Mouse (Mus musculus) neural tube, embryonic 14.5 days (tissue): ENCODE measurements around the gene Slc6a9. TPM values are rescaled to one million over a fixed set of nuclear protein-coding genes. Genes with fewer than 3 reads are reported as not detected.

Source experiments
- ATAC-seq: fragments of 200-750 bp; cut with Nextera tagmentation; 2 replicates; pipeline ENCODE4 v1.8.0; 2017; ENCODE audit warnings: low read depth, mild to moderate bottlenecking, moderate TSS enrichment, moderate library complexity
- H3K27ac ChIP-seq: fragments of 300-500 bp; sonication (generic); 2 replicates; pipeline ENCODE4 v1.5.1; 2014; ENCODE audit warnings: low read depth, mild to moderate bottlenecking, control low read depth, low read length, moderate library complexity, mixed read lengths
- H3K27me3 ChIP-seq: fragments of 300-500 bp; sonication (generic); 2 replicates; pipeline ENCODE4 v1.6.1; 2014; ENCODE audit warnings: low read length; ENCODE audit not compliant: control insufficient read depth, insufficient read depth
- H3K36me3 ChIP-seq: fragments of 300-500 bp; sonication (generic); 2 replicates; pipeline ENCODE4 v1.6.1; 2014; ENCODE audit warnings: low read length, mixed read lengths; ENCODE audit not compliant: control insufficient read depth, insufficient read depth
- H3K4me1 ChIP-seq: fragments of 300-500 bp; sonication (generic); 2 replicates; pipeline ENCODE4 v1.6.1; 2014; ENCODE audit warnings: low read length; ENCODE audit not compliant: control insufficient read depth, insufficient read depth
- H3K4me2 ChIP-seq: fragments of 300-500 bp; sonication (generic); 2 replicates; pipeline ENCODE4 v1.6.1; 2014; ENCODE audit warnings: mild to moderate bottlenecking, low read depth, low read length, control low read depth
- H3K4me3 ChIP-seq: fragments of 300-500 bp; sonication (generic); 2 replicates; pipeline ENCODE4 v1.5.1; 2014; ENCODE audit warnings: low read depth, low read length, control low read depth, mixed read lengths
- H3K9ac ChIP-seq: fragments of 300-500 bp; sonication (generic); replicated peaks from 2 replicates; pipeline ENCODE4 v1.6.1; 2014; ENCODE audit warnings: low read depth, mild to moderate bottlenecking, control low read depth, low read length, mixed read lengths
- H3K9me3 ChIP-seq: fragments of 300-500 bp; sonication (generic); 2 replicates; pipeline ENCODE4 v1.6.1; 2016; ENCODE audit warnings: low read length; ENCODE audit not compliant: control insufficient read depth
- WGBS: fragments of 180-500 bp; shearing (Covaris S2); extraction: QIAGEN DNeasy Blood & Tissue Kit; methylation state at CpG from one replicate; pipeline ENCODE4 v1.1.7; 2014; 5-methylcytosine and 5-hydroxymethylcytosine counted together
- polyA plus RNA-seq: library from polyadenylated mRNA; unstranded; fragments of >200 nt; fragmentation: Nextera tagmentation; extraction: Ambion mirVana; gene quantifications from 2 replicates; pipeline ENCODE4 v1.2.1, GENCODE M21; 2014

Slc6a9 gene
- polyA plus RNA-seq, 1 experiment from 2014 or later, result 42.9 TPM

DNA sequence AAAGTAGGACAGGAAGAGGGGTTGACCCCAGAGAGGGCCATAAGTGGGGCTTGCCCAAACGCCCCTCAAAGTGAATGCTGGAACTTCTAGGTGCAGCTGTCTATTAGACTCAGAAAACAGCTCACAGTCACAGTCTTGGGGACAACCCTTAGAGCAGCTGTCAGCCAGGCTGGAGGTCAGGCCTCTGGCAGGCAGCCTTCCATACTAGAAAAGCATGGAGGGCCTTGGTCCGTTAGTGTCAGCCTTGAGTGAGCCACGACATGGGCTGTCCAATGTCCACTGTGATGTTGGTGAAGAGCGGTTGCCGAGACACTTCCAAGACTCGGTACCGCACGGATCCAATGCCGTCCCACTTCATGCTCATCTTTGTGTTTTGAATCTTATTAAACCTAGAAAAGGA lies 39.3 kb downstream of the Slc6a9 start:
- no peaks in the 10 kb centered on the region for H3K27me3 ChIP-seq
- H3K4me1 ChIP-seq, result no peaks in the 10 kb centered on the region
- H3K4me3 ChIP-seq, result no peak overlapping the region
- ATAC-seq, result no peak
- no peak overlapping the region for H3K9ac ChIP-seq
- peaks cover 32% of the 10 kb centered on the region; the same call in 1 of the 2 replicates for H3K36me3 ChIP-seq
- 91% methylated on average over 9 of the region's 9 CpGs for WGBS
- no peaks in the 10 kb centered on the region for H3K9me3 ChIP-seq
- no peak overlapping the region for H3K4me2 ChIP-seq
- no peak overlapping the region for H3K27ac ChIP-seq

DNA sequence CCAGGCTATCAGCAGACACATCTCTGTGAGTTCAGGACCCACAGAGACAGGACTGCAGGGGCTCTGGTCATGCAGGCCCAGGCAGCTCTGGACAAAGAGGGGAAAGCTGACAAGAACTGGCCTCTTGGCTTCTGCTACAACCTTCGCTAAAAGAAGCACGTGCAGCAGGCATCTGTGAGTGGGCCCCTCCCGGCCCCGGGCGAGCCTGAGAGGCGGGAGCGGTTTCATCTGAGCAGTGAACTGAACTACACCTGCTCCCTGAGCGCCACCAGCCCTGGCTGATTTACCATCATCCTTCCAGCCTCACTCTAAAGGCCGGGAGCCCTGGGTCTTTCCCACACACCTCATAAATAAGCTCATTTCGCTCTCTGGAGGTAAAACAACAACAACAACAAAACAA lies 44.0 kb downstream of the Slc6a9 start:
- H3K36me3 ChIP-seq, result peaks cover 31% of the 10 kb centered on the region; the same call in 1 of the 2 replicates

DNA sequence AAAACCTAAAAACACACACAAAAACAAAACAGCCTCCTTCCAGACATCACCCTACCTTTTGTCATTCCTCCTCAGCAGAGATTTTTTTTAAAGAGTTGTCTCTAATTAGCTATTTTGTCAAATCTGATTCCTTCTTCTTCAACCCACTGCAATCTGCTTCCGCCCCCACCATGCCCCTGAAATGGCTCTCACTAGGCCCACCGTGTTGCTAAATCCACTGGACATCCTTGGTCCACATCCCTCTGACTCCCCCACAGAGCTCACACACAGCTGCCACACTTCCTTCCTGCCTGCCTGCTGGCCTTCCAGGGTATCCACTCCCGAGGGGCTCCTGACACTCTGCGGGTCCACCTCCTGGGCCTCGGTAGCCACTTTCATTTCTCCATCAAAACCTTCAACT lies 44.4 kb downstream of the Slc6a9 start:
- WGBS, result 79% methylated on average over 5 of the region's 5 CpGs
- Histone ChIP-seq H3K4me3 (no peak overlapping the region), H3K27ac (no peak overlapping the region), H3K9me3 (no peaks in the 10 kb centered on the region), H3K36me3 (peaks cover 28% of the 10 kb centered on the region; the same call in 1 of the 2 replicates), H3K4me2 (no peak overlapping the region), H3K4me1 (peaks cover 12% of the 10 kb centered on the region; the same call in 1 of the 2 replicates), H3K27me3 (no peaks in the 10 kb centered on the region), H3K9ac (0 out of 2 replicates have a peak overlapping the region, but pooled peaks have one; percentile 18)
- no peak for ATAC-seq

More for the DNA sequence above, 44.0 kb downstream of the Slc6a9 start:
- Histone ChIP-seq H3K4me2 (no peak overlapping the region), H3K27me3 (no peaks in the 10 kb centered on the region), H3K9me3 (no peaks in the 10 kb centered on the region), H3K4me1 (peaks cover 9% of the 10 kb centered on the region; the same call in 1 of the 2 replicates), H3K27ac (no peak overlapping the region), H3K9ac (0 out of 2 replicates have a peak overlapping the region, but pooled peaks have one; percentile 18), H3K4me3 (no peak overlapping the region)
- ATAC-seq, result no peak
- 53% methylated on average over 10 of the region's 10 CpGs for WGBS

DNA sequence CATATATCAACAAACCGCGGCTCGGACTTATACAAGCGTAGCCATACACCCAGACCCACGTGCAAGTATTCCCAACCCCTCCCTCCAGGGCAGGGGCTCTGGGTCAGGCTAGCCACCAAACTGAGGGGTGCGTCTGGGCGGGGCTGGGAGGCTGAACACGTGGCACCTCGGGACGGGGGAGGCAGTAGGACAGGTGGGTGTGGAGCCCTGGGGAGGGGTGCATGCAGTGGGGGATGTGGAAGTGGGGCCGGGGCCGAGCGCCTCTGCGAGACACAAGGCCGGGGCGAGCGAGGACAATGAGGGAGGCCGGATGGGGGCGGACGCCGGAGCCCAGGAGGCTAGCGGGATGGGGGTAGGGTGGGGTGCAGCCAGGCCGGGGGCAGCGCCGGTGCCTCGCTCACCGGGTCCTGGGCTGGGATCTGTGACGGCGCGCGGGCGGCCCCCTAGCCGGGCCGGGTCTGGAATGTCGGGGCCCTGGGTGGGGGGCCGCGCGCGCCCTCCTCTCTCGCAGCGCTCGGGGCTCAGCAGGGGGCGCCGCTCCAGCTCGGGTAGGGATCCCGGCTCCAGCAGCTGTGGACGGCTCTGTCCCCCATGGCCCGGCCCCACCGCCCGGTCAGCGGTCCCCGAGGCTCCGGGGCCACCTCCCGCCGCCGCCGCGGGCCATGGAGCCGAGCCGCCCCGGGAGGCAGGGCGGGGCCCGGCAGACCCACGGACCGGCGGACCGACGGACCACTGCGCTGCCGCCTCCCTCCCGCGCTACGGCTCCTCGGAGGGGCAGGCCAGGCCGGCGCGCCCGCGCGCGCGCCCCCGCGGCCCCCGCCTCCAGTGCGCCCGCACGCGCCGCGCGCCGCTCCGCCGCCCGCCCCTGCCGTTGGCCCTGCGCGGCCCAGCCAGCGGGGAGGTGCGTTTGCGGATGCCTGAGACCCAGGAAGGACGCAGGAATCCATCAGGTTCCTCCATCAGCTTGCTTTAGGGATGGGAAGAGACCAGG lies 48.7 kb downstream of the Slc6a9 start, which contains the start of gene B4galt2:
Gene B4galt2 (minus strand): TSS at position 787 of the 991 bp plus-strand sequence.
- H3K9ac ChIP-seq, result peak within 1 kb of the TSS; percentile 93
- peak within 1 kb of the TSS; percentile 78 for H3K4me3 ChIP-seq
- H3K27me3 ChIP-seq, result no peaks in the 10 kb centered on the region
- H3K4me1 ChIP-seq, result peaks cover 30% of the 10 kb centered on the region
- peaks cover 18% of the 10 kb centered on the region for H3K36me3 ChIP-seq
- H3K27ac ChIP-seq, result peak within 1 kb of the TSS; percentile 74
- H3K9me3 ChIP-seq, result no peaks in the 10 kb centered on the region
- peak; percentile 54 for ATAC-seq
- peak within 1 kb of the TSS; percentile 82 for H3K4me2 ChIP-seq
- 0% methylated on average over 55 of the region's 103 CpGs for WGBS

DNA sequence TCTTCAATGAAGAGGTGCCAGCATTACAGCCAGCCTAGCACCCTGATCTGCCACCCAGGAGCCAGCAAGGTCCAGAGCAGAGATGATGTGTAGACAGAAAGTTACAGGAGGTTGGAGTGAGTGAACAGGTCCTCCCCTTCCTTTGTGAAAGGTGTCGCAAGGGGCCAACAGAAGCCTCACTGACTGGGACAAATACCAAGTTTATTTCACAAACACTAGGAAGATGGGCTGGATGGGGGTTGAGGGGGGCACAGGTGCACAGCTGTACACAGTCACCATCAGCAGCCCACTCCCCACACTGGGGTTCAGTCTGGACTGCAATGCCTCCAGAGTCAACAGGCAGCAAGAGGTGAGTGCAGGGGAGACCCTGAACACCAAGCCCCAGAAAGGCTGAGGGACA lies 49.8 kb downstream of the Slc6a9 start:
- no peak for ATAC-seq
- no peaks in the 10 kb centered on the region for H3K27me3 ChIP-seq
- H3K27ac ChIP-seq, result no peak overlapping the region
- H3K9me3 ChIP-seq, result no peaks in the 10 kb centered on the region
- H3K36me3 ChIP-seq, result peaks cover 18% of the 10 kb centered on the region
- peak overlapping the region; percentile 82 for H3K4me2 ChIP-seq
- WGBS, result 94% methylated on average over 1 of the region's 1 CpGs
- peak overlapping the region; percentile 78; the same call in 1 of the 2 replicates for H3K4me3 ChIP-seq
- H3K9ac ChIP-seq, result peak overlapping the region; percentile 93; the same call in 1 of the 2 replicates
- H3K4me1 ChIP-seq, result peaks cover 30% of the 10 kb centered on the region

DNA sequence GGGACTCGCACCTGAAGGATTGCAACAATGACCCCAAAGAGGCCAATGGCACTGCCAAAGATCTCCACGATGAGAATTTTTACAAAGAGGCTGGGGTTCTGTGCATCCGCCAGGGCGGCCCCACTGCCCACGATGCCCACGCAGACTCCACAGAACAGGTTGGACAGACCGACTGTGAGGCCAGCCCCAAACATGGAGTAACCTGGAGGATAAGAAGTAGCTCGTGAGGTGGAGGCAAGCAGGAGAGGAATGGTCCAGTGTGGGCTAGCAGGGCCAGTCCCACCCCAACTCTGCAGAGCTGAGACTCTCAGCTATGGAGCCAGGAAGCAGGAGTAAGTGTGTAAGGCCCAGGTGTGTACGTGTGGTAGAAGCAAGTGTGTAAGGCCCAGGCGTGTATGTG lies 50.8 kb downstream of the Slc6a9 start:
- WGBS, result 98% methylated on average over 10 of the region's 10 CpGs
- Histone ChIP-seq H3K4me3 (no peak overlapping the region), H3K4me1 (peaks cover 30% of the 10 kb centered on the region), H3K27ac (no peak overlapping the region), H3K9ac (no peak overlapping the region), H3K4me2 (no peak overlapping the region), H3K36me3 (peaks cover 21% of the 10 kb centered on the region), H3K9me3 (no peaks in the 10 kb centered on the region), H3K27me3 (no peaks in the 10 kb centered on the region)
- no peak for ATAC-seq

DNA sequence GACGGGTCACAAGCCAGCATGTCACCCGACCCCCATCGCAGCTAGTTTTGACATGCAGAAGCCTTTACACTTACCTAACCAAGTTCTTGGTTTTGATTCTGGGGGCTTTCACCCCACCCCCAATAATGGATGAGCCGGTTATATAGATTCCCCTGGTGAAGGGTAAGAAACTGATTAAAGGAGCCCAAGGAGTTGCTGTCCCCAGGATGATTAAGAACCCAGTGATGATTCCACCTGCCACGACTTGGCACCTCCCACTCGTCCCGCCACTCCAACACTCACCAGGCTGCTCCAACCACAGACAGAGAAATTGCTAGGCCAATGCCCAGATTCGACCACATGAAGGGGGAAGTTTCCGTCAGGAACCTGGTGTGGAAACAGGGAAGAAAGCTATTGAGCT lies 51.7 kb downstream of the Slc6a9 start:
- H3K36me3 ChIP-seq, result peaks cover 21% of the 10 kb centered on the region
- no peak overlapping the region; the same call in 1 of the 2 replicates for H3K9ac ChIP-seq
- 83% methylated on average over 9 of the region's 9 CpGs for WGBS
- no peaks in the 10 kb centered on the region for H3K9me3 ChIP-seq
- H3K27ac ChIP-seq, result no peak overlapping the region
- H3K4me2 ChIP-seq, result peak overlapping the region; percentile 90
- H3K4me3 ChIP-seq, result peak overlapping the region; percentile 95
- no peaks in the 10 kb centered on the region for H3K27me3 ChIP-seq
- no peak for ATAC-seq
- peaks cover 25% of the 10 kb centered on the region for H3K4me1 ChIP-seq

DNA sequence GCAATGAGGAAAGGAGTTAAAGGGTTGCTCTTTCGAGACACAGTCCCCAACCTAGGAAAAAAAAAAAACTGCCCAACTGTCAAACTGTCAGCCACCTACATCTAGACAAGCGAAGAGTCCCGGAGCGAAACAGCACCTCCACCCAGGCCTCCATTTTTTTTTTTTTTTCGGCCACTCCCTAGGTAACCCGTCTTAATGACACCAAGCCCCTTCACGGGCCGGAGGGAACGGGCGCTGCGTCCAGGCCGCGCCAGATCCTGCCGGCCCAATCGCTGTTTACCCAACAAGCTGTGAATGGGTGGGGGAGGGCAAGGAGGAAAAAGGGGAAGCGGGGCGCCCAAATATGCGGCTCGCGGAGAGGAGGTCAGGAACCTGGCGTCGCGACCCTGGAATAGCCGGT lies 52.3 kb downstream of the Slc6a9 start:
- peaks cover 21% of the 10 kb centered on the region for H3K36me3 ChIP-seq
- peak; percentile 1; the same call in 1 of the 2 replicates for ATAC-seq
- H3K4me3 ChIP-seq, result peak overlapping the region; percentile 95
- peak overlapping the region; percentile 87 for H3K9ac ChIP-seq
- 3% methylated on average over 24 of the region's 24 CpGs for WGBS
- H3K4me2 ChIP-seq, result peak overlapping the region; percentile 90
- 0 out of 2 replicates have a peak overlapping the region, but pooled peaks have one; percentile 44 for H3K27ac ChIP-seq
- peaks cover 29% of the 10 kb centered on the region for H3K4me1 ChIP-seq
- H3K9me3 ChIP-seq, result no peaks in the 10 kb centered on the region
- no peaks in the 10 kb centered on the region for H3K27me3 ChIP-seq

DNA sequence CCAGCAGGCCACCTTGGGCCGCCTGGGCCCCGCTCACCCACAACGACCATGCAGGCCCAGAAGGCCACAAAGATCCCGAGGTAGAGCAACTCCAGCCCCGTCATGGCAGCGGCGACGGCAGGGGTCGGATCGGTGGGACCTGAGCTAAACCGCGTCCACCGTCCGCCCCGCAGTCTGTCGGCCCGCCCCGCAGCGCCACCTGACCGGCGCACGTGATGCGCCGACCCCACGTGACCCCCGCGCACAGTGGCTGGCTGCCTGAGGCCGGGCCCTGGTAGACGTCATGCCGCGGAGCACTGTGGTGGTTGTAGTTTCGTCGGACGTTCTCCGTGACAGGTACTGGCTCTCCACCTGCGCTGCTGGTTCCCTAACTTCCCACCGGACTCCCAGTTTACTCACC lies 52.8 kb downstream of the Slc6a9 start, which contains the start of gene Atp6v0b:
Gene Atp6v0b (minus strand): TSS at position 201 of the 400 bp plus-strand sequence.
- H3K27ac ChIP-seq, result 0 out of 2 replicates have a peak within 1 kb of the TSS, but pooled peaks have one; percentile 44
- H3K4me3 ChIP-seq, result peak within 1 kb of the TSS; percentile 95
- peak within 1 kb of the TSS; percentile 90 for H3K4me2 ChIP-seq
- WGBS, result under 1% methylated on average over 32 of the region's 37 CpGs
- no peaks in the 10 kb centered on the region for H3K9me3 ChIP-seq
- no peaks in the 10 kb centered on the region for H3K27me3 ChIP-seq
- ATAC-seq, result peak; percentile 86
- peaks cover 21% of the 10 kb centered on the region for H3K36me3 ChIP-seq
- H3K4me1 ChIP-seq, result peaks cover 30% of the 10 kb centered on the region
- peak within 1 kb of the TSS; percentile 87 for H3K9ac ChIP-seq
